Mouse (Mus musculus): ENCODE data around the gene Hist1h2bb. TPM values are rescaled to one million over a fixed set of nuclear protein-coding genes. Genes with fewer than 3 reads are reported as not detected.
"Not testable (repeated sequence)": the region's sequence is repeated elsewhere in the genome, so short reads cannot be mapped to it uniquely, and the experiment has no call there.

Gene Hist1h2bb
- polyA plus RNA-seq, 1 experiment from 2014 or later = 3.7 TPM

- H3K27ac ChIP-seq = peak overlapping the region; percentile 78
- peak overlapping the region; percentile 51 for H3K4me3 ChIP-seq
- 27% methylated on average over 14 of the region's 15 CpGs for WGBS
- no peaks in the 10 kb centered on the region for H3K27me3 ChIP-seq (ENCODE audit: low read depth, poor library complexity, severe bottlenecking)
- H3K9me3 ChIP-seq (replicated peaks) = no peaks in the 10 kb centered on the region
- H3K36me3 ChIP-seq = no peaks in the 10 kb centered on the region
- peak; percentile 35 for DNase-seq (ENCODE audit: low spot score)
- peaks cover 28% of the 10 kb centered on the region for H3K4me1 ChIP-seq
Measured at GRCm38 (mm10) chr13:23709714-23710373, 36.7 kb upstream of the Hist1h2bb start.

GRCm38 (mm10) chr13:23710374-23711089, 36.0 kb upstream of the Hist1h2bb start, which contains the start of gene Hfe:
TSS of gene Hfe (minus strand) at chr13:23710854.
- peak; percentile 66 for DNase-seq (ENCODE audit: low spot score)
- peak within 1 kb of the TSS; percentile 78 for H3K27ac ChIP-seq
- WGBS = 3% methylated on average over 17 of the region's 17 CpGs
- H3K36me3 ChIP-seq = no peaks in the 10 kb centered on the region
- H3K4me3 ChIP-seq = peak within 1 kb of the TSS; percentile 51
- H3K4me1 ChIP-seq = peaks cover 28% of the 10 kb centered on the region
- no peaks in the 10 kb centered on the region for H3K9me3 ChIP-seq (replicated peaks)
- no peaks in the 10 kb centered on the region for H3K27me3 ChIP-seq (ENCODE audit: low read depth, poor library complexity, severe bottlenecking)

GRCm38 (mm10) chr13:23716261-23717042, 30.1 kb upstream of the Hist1h2bb start:
- no peaks in the 10 kb centered on the region for H3K9me3 ChIP-seq (replicated peaks)
- H3K4me1 ChIP-seq = peaks cover 7% of the 10 kb centered on the region; the same call in 1 of the 2 replicates
- H3K27ac ChIP-seq = no peak overlapping the region
- no peaks in the 10 kb centered on the region for H3K36me3 ChIP-seq
- WGBS = 83% methylated on average over 5 of the region's 5 CpGs
- H3K27me3 ChIP-seq (ENCODE audit: low read depth, poor library complexity, severe bottlenecking) = no peaks in the 10 kb centered on the region
- peak; percentile 13 for DNase-seq (ENCODE audit: low spot score)
- H3K4me3 ChIP-seq = no peak overlapping the region

- no peak overlapping the region for H3K4me3 ChIP-seq
- H3K4me1 ChIP-seq = peaks cover 7% of the 10 kb centered on the region; the same call in 1 of the 2 replicates
- DNase-seq (ENCODE audit: low spot score) = peak; percentile 23
- peak overlapping the region; percentile 50; the same call in 1 of the 2 replicates for H3K27ac ChIP-seq
- no peaks in the 10 kb centered on the region for H3K36me3 ChIP-seq
- no peaks in the 10 kb centered on the region for H3K27me3 ChIP-seq (ENCODE audit: low read depth, poor library complexity, severe bottlenecking)
- WGBS = 39% methylated on average over 11 of the region's 11 CpGs
- no peaks in the 10 kb centered on the region for H3K9me3 ChIP-seq (replicated peaks)
Measured at GRCm38 (mm10) chr13:23717176-23717575, 29.4 kb upstream of the Hist1h2bb start.

- peak overlapping the region; percentile 50; the same call in 1 of the 2 replicates for H3K27ac ChIP-seq
- H3K4me3 ChIP-seq; H3K36me3 ChIP-seq; H3K4me1 ChIP-seq; H3K27me3 ChIP-seq (ENCODE audit: low read depth, poor library complexity, severe bottlenecking); H3K9me3 ChIP-seq (replicated peaks): not testable (repeated sequence)
- peak; percentile 28 for DNase-seq (ENCODE audit: low spot score)
- 16% methylated on average over 2 of the region's 2 CpGs for WGBS
Measured at GRCm38 (mm10) chr13:23717593-23718245, 28.8 kb upstream of the Hist1h2bb start.

GRCm38 (mm10) chr13:23724239-23724638, 22.3 kb upstream of the Hist1h2bb start:
- Histone ChIP-seq H3K9me3 (replicated peaks) (no peaks in the 10 kb centered on the region), H3K4me3 (no peak overlapping the region), H3K27ac (no peak overlapping the region), H3K27me3 (ENCODE audit: low read depth, poor library complexity, severe bottlenecking) (no peaks in the 10 kb centered on the region), H3K36me3 (no peaks in the 10 kb centered on the region), H3K4me1 (peaks cover 5% of the 10 kb centered on the region; the same call in 1 of the 2 replicates)
- peak; percentile 25 for DNase-seq (ENCODE audit: low spot score)
- whole genome bisulfite sequencing = 90% methylated on average over 4 of the region's 4 CpGs

- no peaks in the 10 kb centered on the region for H3K27me3 ChIP-seq (ENCODE audit: low read depth, poor library complexity, severe bottlenecking)
- no peak overlapping the region for H3K4me3 ChIP-seq
- no peaks in the 10 kb centered on the region for H3K9me3 ChIP-seq (replicated peaks)
- no peak overlapping the region for H3K27ac ChIP-seq
- no peaks in the 10 kb centered on the region for H3K36me3 ChIP-seq
- no CpG with 5 or more reads among the region's 1 CpGs for WGBS
- peak; percentile 18 for DNase-seq (ENCODE audit: low spot score)
- peaks cover 5% of the 10 kb centered on the region; the same call in 1 of the 2 replicates for H3K4me1 ChIP-seq
Measured at GRCm38 (mm10) chr13:23725213-23725612, 21.3 kb upstream of the Hist1h2bb start.

- no peak overlapping the region for H3K4me3 ChIP-seq
- no peaks in the 10 kb centered on the region for H3K27me3 ChIP-seq (ENCODE audit: low read depth, poor library complexity, severe bottlenecking)
- no peaks in the 10 kb centered on the region for H3K9me3 ChIP-seq (replicated peaks)
- H3K27ac ChIP-seq = peak overlapping the region; percentile 23; the same call in 1 of the 2 replicates
- WGBS = 92% methylated on average over 18 of the region's 18 CpGs
- H3K36me3 ChIP-seq = no peaks in the 10 kb centered on the region
- no peak for DNase-seq (ENCODE audit: low spot score)
- peaks cover 5% of the 10 kb centered on the region; the same call in 1 of the 2 replicates for H3K4me1 ChIP-seq
Measured at GRCm38 (mm10) chr13:23728472-23729191, 17.9 kb upstream of the Hist1h2bb start.

GRCm38 (mm10) chr13:23729192-23729525, 17.4 kb upstream of the Hist1h2bb start:
- Histone ChIP-seq H3K4me3 (no peak overlapping the region), H3K36me3 (no peaks in the 10 kb centered on the region), H3K27ac (no peak overlapping the region; the same call in 1 of the 2 replicates), H3K9me3 (replicated peaks) (no peaks in the 10 kb centered on the region), H3K4me1 (peaks cover 5% of the 10 kb centered on the region; the same call in 1 of the 2 replicates), H3K27me3 (ENCODE audit: low read depth, poor library complexity, severe bottlenecking) (no peaks in the 10 kb centered on the region)
- WGBS = 92% methylated on average over 9 of the region's 9 CpGs
- peak; percentile 3 for DNase-seq (ENCODE audit: low spot score)

- Histone ChIP-seq H3K9me3 (replicated peaks) (no peaks in the 10 kb centered on the region), H3K27ac (no peak overlapping the region), H3K36me3 (no peaks in the 10 kb centered on the region), H3K4me3 (no peak overlapping the region), H3K4me1 (peaks cover 5% of the 10 kb centered on the region; the same call in 1 of the 2 replicates), H3K27me3 (ENCODE audit: low read depth, poor library complexity, severe bottlenecking) (no peaks in the 10 kb centered on the region)
- no peak for DNase-seq (ENCODE audit: low spot score)
- WGBS = 97% methylated on average over 5 of the region's 5 CpGs
Measured at GRCm38 (mm10) chr13:23729706-23730105, 16.8 kb upstream of the Hist1h2bb start.

- Histone ChIP-seq H3K4me1 (no peaks in the 10 kb centered on the region), H3K36me3 (no peaks in the 10 kb centered on the region), H3K27me3 (ENCODE audit: low read depth, poor library complexity, severe bottlenecking) (no peaks in the 10 kb centered on the region), H3K9me3 (replicated peaks) (no peaks in the 10 kb centered on the region), H3K27ac (no peak overlapping the region), H3K4me3 (no peak overlapping the region)
- DNase-seq (ENCODE audit: low spot score) = no peak
- WGBS = 59% methylated on average over 8 of the region's 8 CpGs
Measured at GRCm38 (mm10) chr13:23730479-23730878, 16.1 kb upstream of the Hist1h2bb start.
